Mouse (Mus musculus): ENCODE measurements around the gene Chrna9. TPM values are rescaled to one million over a fixed set of nuclear protein-coding genes. Genes with fewer than 3 reads are reported as not detected.

The Chrna9 gene
- polyA plus RNA-seq, 1 experiment, result not detected

DNA sequence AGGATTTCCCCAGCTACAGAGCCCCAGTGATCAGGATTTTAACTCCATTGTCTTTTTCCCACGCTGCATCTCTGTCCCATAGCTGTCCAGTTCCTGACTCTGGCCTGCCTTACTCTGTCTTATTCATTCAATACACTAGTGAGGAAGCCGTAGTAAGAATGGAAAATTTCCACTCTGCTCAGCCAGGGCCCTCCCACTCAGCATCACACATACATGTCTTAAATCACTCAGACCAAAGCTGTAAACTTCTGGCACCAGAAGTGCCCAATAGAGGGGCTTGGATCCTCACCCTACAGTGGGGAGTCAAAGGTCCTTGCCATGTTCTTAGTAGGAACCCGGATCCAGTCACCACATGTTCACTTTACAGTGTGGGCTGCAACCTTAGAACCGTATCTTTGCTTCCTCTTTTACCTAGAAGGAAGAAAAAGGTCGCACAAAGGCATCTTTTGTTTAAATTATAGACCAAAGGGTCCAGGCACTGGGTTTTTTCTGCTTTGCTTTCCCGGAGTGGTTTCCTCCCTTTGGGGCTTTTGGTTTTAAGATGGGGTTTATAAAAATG, 65.9 kb downstream of the Chrna9 start:
- TF ChIP-seq CTCF (IDR thresholded peaks at IDR 0.05; ENCODE audit: low read depth, low read length) (no peak), POLR2A (IDR thresholded peaks at IDR 0.05; ENCODE audit: borderline replicate concordance, low read depth, low read length) (no peak)
- no peak overlapping the region for H3K27ac ChIP-seq (ENCODE audit: insufficient read depth, low read depth, low read length)
- H3K4me1 ChIP-seq (ENCODE audit: control insufficient read depth, insufficient read depth, low read length), result peaks cover 15% of the 10 kb centered on the region
- no peak overlapping the region for H3K4me3 ChIP-seq (ENCODE audit: insufficient read depth, low read length)

DNA sequence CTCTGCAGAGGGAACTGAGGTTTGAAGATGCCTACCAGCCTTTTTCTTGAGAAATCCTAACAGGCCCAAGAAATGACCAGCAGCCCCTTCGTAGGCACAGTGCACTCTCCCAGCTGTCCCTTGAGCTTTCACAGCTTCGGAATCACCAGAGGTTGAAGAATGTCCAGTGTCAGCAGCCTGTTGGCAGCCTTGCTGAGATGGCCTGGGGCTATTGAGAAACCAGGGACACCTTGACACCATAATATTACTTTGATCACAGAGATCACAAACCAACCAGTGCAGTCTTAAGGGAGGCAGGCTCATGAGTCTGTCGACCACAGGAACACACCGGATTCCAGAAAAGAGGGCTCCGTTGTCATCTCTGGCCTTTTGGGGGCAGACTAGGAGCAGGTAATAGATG, 66.5 kb downstream of the Chrna9 start:
- no peak overlapping the region for H3K4me3 ChIP-seq (ENCODE audit: insufficient read depth, low read length)
- TF ChIP-seq POLR2A (IDR thresholded peaks at IDR 0.05; ENCODE audit: borderline replicate concordance, low read depth, low read length) (no peak), CTCF (IDR thresholded peaks at IDR 0.05; ENCODE audit: low read depth, low read length) (no peak)
- no peak overlapping the region for H3K27ac ChIP-seq (ENCODE audit: insufficient read depth, low read depth, low read length)
- H3K4me1 ChIP-seq (ENCODE audit: control insufficient read depth, insufficient read depth, low read length), result peaks cover 15% of the 10 kb centered on the region

DNA sequence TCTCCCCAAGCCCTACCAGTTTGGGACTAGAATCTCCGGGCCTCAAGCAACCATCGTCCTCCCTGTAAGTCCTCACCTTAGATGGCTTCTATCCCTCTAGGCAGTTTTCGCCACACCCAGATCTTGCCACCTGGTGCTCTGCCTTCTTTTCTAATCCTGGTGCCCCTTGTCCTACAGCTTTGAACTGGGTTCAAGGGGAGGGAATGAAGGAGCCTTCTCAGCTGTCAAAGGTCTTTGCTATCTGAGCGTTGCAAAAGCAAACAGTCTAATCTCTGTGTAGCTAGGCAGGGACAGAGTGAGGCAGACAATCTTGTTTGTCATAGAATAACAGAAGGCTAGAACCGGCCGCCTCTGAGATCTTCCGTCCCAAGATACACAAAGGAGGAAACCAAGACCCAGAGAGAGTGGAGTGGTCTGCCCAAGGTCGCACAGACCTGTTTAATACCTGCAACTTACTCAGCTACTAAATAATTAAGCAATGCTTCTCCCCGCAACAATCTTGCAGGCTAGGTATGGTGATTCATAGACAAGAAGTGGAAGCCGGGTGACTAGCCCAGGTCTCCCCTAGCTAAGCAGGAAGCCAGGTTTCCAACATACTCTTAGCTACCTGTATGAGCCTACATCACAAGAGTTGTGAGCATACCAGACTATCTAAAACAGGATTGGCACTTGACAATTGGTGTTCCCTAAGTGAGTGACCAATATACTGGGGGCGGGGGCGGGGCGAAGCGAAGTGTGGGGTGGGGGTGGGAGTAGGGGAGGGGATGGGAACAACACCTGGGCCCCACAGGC, 69.6 kb downstream of the Chrna9 start, which contains the start of gene 9130230L23Rik:
9130230L23Rik (minus strand) TSS at position 152 of the 792 bp plus-strand sequence.
- H3K4me1 ChIP-seq (ENCODE audit: control insufficient read depth, insufficient read depth, low read length), result peaks cover 13% of the 10 kb centered on the region
- peak within 1 kb of the TSS; percentile 17; the same call in 1 of the 2 replicates for H3K27ac ChIP-seq (ENCODE audit: insufficient read depth, low read depth, low read length)
- peak within 1 kb of the TSS; percentile 36 for H3K4me3 ChIP-seq (ENCODE audit: insufficient read depth, low read length)
- TF ChIP-seq POLR2A (IDR thresholded peaks at IDR 0.05; ENCODE audit: borderline replicate concordance, low read depth, low read length) (no peak), CTCF (IDR thresholded peaks at IDR 0.05; ENCODE audit: low read depth, low read length) (no peak)

DNA sequence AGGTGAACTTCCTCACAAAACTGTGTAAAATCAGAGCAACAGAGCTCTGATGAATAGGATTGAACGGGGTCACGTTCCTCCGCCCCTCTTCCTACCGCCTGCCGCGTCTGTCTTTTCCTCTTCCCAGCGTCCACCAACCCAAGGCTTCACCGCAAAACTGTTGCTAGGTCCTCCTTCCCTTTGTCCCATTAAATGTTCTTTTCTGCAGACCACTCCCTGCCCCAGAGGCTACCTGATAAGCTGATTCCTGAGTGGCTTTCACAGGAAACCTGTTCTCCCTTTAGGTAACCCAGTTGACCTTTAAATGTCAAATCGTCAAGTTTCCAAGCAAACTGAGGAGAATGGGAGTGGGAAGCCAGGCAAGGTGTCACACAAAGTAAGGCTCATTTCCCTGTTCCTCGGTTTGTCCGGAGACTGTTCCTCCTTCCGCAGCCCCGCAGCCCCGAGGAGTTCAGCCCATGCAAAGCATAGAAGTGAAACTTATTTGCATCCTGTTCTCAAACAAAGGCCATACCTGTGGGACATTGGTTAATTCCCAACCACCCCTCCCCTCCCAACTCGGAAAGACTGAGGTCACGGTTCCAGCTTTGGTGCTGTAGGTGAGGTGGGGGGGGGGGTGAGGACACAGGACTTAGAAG, 70.4 kb downstream of the Chrna9 start:
- Histone ChIP-seq H3K4me1 (ENCODE audit: control insufficient read depth, insufficient read depth, low read length) (peaks cover 13% of the 10 kb centered on the region), H3K27ac (ENCODE audit: insufficient read depth, low read depth, low read length) (peak overlapping the region; percentile 17; the same call in 1 of the 2 replicates), H3K4me3 (ENCODE audit: insufficient read depth, low read length) (peak overlapping the region; percentile 36)
- TF ChIP-seq CTCF (IDR thresholded peaks at IDR 0.05; ENCODE audit: low read depth, low read length) (no peak), POLR2A (IDR thresholded peaks at IDR 0.05; ENCODE audit: borderline replicate concordance, low read depth, low read length) (no peak)

DNA sequence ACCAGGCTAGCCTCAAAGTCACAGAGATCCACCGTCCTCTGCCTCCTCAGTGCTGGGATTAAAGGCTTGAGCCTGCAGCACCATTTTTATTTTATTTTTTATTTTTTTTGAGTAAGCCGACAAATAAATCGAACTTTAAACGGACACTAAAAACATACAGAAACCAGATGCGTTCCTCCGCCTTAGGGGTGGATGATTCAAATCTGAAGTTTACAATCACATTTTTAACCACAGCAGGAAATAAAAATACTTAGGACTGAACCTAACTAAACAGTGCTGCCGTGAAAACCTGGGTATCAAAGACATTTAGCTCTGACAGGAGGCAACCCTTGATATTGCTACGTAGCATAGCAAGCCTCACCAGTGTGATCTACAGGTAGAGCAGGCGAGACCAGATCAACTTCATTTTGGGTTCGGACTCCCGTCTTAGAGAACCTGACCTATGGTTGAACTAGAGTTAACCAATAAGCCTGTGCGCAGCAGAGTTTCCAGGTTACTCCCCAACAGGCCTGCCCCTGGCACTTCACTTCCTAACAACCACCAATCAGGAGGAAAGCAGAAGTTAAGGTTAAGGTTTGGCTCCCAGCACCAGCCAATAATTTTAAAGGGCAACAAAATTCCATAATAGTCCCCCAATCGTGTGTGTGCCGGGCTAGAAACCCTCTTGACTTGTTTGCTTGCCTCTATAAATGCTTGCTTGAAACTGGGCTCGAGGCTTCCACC, 73.7 kb downstream of the Chrna9 start:
- no peak for TF ChIP-seq POLR2A (IDR thresholded peaks at IDR 0.05; ENCODE audit: borderline replicate concordance, low read depth, low read length)
- peaks cover 13% of the 10 kb centered on the region for H3K4me1 ChIP-seq (ENCODE audit: control insufficient read depth, insufficient read depth, low read length)
- no peak overlapping the region for H3K4me3 ChIP-seq (ENCODE audit: insufficient read depth, low read length)
- no peak overlapping the region for H3K27ac ChIP-seq (ENCODE audit: insufficient read depth, low read depth, low read length)

DNA sequence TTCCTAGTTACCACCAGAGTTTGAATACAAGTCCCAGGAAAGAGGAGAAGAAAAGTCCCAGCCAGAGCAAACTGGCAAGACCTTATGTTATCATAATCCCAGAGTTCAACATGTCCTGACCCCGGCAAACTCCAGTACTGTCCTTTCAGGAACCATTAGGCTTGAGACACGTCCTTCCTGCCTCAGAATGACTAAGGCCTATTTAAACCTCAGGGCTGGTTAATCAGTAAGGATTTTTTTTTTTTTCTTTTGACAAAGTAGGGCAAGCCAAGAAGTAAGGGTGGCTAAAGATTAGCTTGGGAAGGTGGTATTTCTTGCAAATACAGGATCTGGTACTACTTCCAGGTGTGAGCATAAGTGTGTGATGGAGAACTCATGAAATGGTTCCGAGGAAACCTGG, 79.3 kb downstream of the Chrna9 start:
- peak overlapping the region; percentile 95 for H3K27ac ChIP-seq (ENCODE audit: insufficient read depth, low read depth, low read length)
- no peak overlapping the region for H3K4me3 ChIP-seq (ENCODE audit: insufficient read depth, low read length)
- TF ChIP-seq CTCF (IDR thresholded peaks at IDR 0.05; ENCODE audit: low read depth, low read length) (no peak), POLR2A (IDR thresholded peaks at IDR 0.05; ENCODE audit: borderline replicate concordance, low read depth, low read length) (no peak)
- H3K4me1 ChIP-seq (ENCODE audit: control insufficient read depth, insufficient read depth, low read length), result peaks cover 27% of the 10 kb centered on the region

DNA sequence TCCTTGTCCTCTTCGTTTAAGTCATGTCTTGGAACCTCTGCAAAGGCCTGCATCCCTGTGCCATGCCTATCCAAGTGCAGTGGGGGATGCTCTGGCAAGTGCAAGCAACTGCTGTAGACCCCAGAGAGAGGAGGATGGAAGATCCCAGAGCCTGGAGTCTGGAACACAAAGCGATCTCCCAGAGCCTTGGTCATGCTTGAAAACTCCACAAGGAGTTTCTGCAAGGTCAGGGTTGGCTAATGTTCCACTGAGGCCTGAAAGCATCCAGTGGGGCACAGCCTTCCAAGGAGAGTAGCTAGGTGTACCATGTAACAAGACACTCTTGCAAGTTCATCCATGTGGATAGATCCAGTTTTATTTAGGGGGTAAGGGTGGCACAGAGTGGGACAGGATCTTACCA, 79.7 kb downstream of the Chrna9 start:
- Histone ChIP-seq H3K4me1 (ENCODE audit: control insufficient read depth, insufficient read depth, low read length) (peaks cover 27% of the 10 kb centered on the region), H3K27ac (ENCODE audit: insufficient read depth, low read depth, low read length) (peak overlapping the region; percentile 95), H3K4me3 (ENCODE audit: insufficient read depth, low read length) (no peak overlapping the region)
- TF ChIP-seq CTCF (IDR thresholded peaks at IDR 0.05; ENCODE audit: low read depth, low read length), result no peak
- TF ChIP-seq POLR2A (IDR thresholded peaks at IDR 0.05; ENCODE audit: borderline replicate concordance, low read depth, low read length), result no peak

DNA sequence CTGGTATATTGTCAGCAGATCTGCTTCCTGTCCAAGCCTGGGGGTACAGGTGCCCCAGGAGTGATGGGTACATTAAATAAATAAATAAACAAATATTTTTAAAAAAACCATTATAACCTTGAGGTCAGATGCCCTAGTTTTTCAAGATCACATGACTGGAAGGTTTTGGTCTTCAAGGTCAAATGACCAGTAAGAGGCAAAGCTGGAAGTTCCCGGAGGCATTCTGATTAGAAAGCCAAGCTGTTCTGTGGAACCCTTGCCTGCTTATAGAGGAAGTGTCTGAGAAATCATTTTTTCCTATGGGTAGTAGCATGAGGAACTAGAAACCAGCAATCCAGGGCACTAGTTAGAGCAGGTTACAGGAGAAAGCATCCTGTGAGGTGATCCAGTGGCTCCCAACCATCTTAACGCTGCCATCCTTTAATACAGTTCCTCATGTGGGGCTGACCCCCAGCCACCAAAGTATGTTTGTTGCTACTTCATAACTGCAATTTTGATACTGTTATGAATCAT, 80.8 kb downstream of the Chrna9 start:
- H3K27ac ChIP-seq (ENCODE audit: insufficient read depth, low read depth, low read length), result peak overlapping the region; percentile 95
- H3K4me3 ChIP-seq (ENCODE audit: insufficient read depth, low read length), result no peak overlapping the region
- peaks cover 27% of the 10 kb centered on the region for H3K4me1 ChIP-seq (ENCODE audit: control insufficient read depth, insufficient read depth, low read length)
- TF ChIP-seq CTCF (IDR thresholded peaks at IDR 0.05; ENCODE audit: low read depth, low read length) (no peak), POLR2A (IDR thresholded peaks at IDR 0.05; ENCODE audit: borderline replicate concordance, low read depth, low read length) (no peak)

DNA sequence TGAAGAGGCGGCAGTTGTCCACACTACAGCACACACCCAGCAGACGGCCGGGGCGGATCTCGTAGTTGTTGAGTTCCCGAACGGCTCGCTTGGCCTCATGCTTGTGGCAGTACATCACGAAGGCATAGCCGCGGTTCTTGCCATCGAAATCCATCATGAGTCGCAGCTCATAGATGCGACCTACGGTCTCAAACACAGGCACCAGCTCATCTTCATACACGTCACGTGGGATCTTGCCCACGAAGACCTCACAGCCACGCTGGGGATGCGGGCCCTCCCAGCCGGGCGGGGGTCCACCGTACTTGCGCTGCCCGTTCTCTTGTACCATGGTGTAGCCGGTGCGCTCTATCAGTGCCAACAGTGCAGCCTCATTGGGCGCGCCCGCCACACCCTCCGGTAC, 92.1 kb downstream of the Chrna9 start:
- no peaks in the 10 kb centered on the region for H3K4me1 ChIP-seq (ENCODE audit: control insufficient read depth, insufficient read depth, low read length)
- no peak overlapping the region for H3K27ac ChIP-seq (ENCODE audit: insufficient read depth, low read depth, low read length)
- no peak overlapping the region for H3K4me3 ChIP-seq (ENCODE audit: insufficient read depth, low read length)
- TF ChIP-seq CTCF (IDR thresholded peaks at IDR 0.05; ENCODE audit: low read depth, low read length), result no peak
- no peak for TF ChIP-seq POLR2A (IDR thresholded peaks at IDR 0.05; ENCODE audit: borderline replicate concordance, low read depth, low read length)

Other genes with a start within 250 kb of the Chrna9 start
- gene Pds5a, start 236.6 kb upstream of the Chrna9 start, polyA plus RNA-seq (2012; ENCODE audit: insufficient read depth, insufficient read length, missing spikeins), result 101 and 103 TPM in 2 replicates
- gene N4bp2, start 171.4 kb upstream of the Chrna9 start, polyA plus RNA-seq (2012; ENCODE audit: insufficient read depth, insufficient read length, missing spikeins), result 8.1 and 10.1 TPM in 2 replicates
- 2.1 and 2.4 TPM in 2 replicates for gene Rhoh, start 73.7 kb upstream of the Chrna9 start, polyA plus RNA-seq (2012; ENCODE audit: insufficient read depth, insufficient read length, missing spikeins)
- gene 9130230L23Rik, start 69.4 kb downstream of the Chrna9 start, polyA plus RNA-seq (2012; ENCODE audit: insufficient read depth, insufficient read length, missing spikeins), result 1.0 TPM in 2 replicates
- 86.7 and 89.0 TPM in 2 replicates for gene Rbm47, start 238.2 kb downstream of the Chrna9 start, polyA plus RNA-seq (2012; ENCODE audit: insufficient read depth, insufficient read length, missing spikeins)

Data from bone marrow macrophage, adult 2 months (primary cell).